Mouse (Mus musculus) hindbrain, embryonic 10.5 days (tissue): ENCODE measurements around the gene Stag1. TPM values are rescaled to one million over a fixed set of nuclear protein-coding genes. Genes with fewer than 3 reads are reported as not detected.
A peak's percentile ranks its signal among the peaks of the same experiment; 100 is the strongest.

ENCODE experiments used
- DNase-seq: peaks from one replicate; pipeline ENCODE4 v3.0.0-alpha.2; 2017; ENCODE audit warnings: low spot score
- H3K27ac ChIP-seq: fragments of 300-500 bp; sonication (generic); 2 replicates; pipeline ENCODE4 v1.5.1; 2016; ENCODE audit warnings: mild to moderate bottlenecking, moderate library complexity
- H3K27me3 ChIP-seq: fragments of 300-500 bp; sonication (generic); 2 replicates; pipeline ENCODE4 v1.6.1; 2016; ENCODE audit warnings: mild to moderate bottlenecking; ENCODE audit not compliant: poor library complexity, insufficient read depth, severe bottlenecking
- H3K36me3 ChIP-seq: fragments of 300-500 bp; sonication (generic); 2 replicates; pipeline ENCODE4 v1.6.1; 2016; ENCODE audit warnings: mild to moderate bottlenecking, moderate library complexity
- H3K4me1 ChIP-seq: fragments of 300-500 bp; sonication (generic); replicated peaks from 2 replicates; pipeline ENCODE4 v1.6.1; 2016; ENCODE audit warnings: mild to moderate bottlenecking
- H3K4me3 ChIP-seq: fragments of 300-500 bp; sonication (generic); 2 replicates; pipeline ENCODE4 v1.5.1; 2016; ENCODE audit warnings: mild to moderate bottlenecking, moderate library complexity
- H3K9me3 ChIP-seq: fragments of 300-500 bp; sonication (generic); 2 replicates; pipeline ENCODE4 v1.6.1; 2016; ENCODE audit warnings: mild to moderate bottlenecking, moderate library complexity
- WGBS: fragments of 180-500 bp; shearing (Covaris S2); methylation state at CpG from one replicate; pipeline ENCODE4 v1.1.7; 2016; 5-methylcytosine and 5-hydroxymethylcytosine counted together
- polyA plus RNA-seq: library from polyadenylated mRNA; unstranded; fragments of >200 nt; fragmentation: Nextera tagmentation; extraction: Ambion mirVana; gene quantifications from 2 replicates; pipeline ENCODE4 v1.2.1, GENCODE M21; 2016

Gene Stag1
- polyA plus RNA-seq, 1 experiment from 2014 or later = 40.6 TPM

- no peaks in the 10 kb centered on the region for H3K4me1 ChIP-seq
- DNase-seq = no peak
- no peaks in the 10 kb centered on the region for H3K36me3 ChIP-seq
- 82% methylated on average over 2 of the region's 2 CpGs for WGBS
- no peaks in the 10 kb centered on the region for H3K9me3 ChIP-seq
- no peak overlapping the region for H3K4me3 ChIP-seq
- H3K27me3 ChIP-seq = no peaks in the 10 kb centered on the region
- no peak overlapping the region for H3K27ac ChIP-seq
These were observed 28.7 kb downstream of the Stag1 start for GRCm38 (mm10) chr9:100626258-100626657.

DNA sequence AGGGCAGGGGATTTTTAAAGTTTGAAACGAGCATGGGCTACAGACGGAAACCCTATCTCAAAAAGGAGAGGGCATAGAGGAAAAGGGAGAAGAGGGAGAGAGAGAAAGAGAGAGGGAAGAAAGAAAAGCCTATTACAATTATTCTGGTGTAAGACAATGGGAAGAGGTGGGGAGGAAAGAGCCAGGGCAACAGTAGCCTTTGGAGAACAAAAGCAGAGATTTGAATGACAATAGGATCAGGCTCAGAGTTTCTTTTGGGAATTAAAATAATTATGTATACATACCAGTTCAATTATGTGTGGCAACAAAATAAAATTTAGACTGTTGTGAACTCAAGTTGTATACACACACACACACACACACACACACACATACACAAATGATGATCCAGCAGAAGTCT lies 43.2 kb downstream of the Stag1 start:
- no peak overlapping the region for H3K4me3 ChIP-seq
- no peaks in the 10 kb centered on the region for H3K27me3 ChIP-seq
- peaks cover 35% of the 10 kb centered on the region for H3K4me1 ChIP-seq
- H3K9me3 ChIP-seq = no peaks in the 10 kb centered on the region
- peak overlapping the region; percentile 99 for H3K27ac ChIP-seq
- DNase-seq = no peak
- WGBS = 50% methylated on average over 2 of the region's 2 CpGs
- H3K36me3 ChIP-seq = no peaks in the 10 kb centered on the region

DNA sequence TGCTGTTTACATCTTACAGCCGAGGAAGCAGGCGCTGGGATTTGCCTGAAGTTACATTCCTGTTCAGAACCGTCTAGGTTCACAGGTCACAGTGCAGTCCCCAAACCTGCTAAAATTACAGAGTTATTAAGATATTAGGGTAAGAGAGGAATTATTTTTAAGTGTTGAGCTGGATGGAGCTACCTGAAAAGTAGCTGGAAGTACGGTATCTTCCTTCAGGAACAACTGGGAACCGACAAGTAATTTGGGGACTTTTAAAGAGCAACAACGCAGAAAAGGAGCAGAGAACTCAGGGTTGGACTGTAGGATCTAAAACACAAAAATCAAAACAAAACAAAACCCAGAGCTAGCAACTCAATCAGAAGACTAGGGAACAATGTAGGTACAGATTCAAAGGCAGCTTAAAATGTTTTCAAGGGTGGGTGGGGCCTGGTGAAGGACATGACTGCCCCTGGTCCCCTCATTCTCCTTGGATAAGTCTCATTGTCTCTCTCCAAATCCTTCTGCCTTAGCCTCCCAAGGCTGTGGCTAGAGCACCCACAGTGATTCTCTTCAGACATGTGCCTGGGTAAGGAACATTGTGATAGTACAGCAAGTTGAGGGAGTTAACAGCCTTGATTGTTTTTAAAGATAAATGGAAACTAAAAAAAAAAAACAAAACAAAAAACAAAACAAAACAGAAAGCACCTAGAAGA lies 43.9 kb downstream of the Stag1 start:
- Histone ChIP-seq H3K4me3 (peak overlapping the region; percentile 89), H3K36me3 (no peaks in the 10 kb centered on the region), H3K9me3 (no peaks in the 10 kb centered on the region), H3K27me3 (no peaks in the 10 kb centered on the region), H3K4me1 (peaks cover 35% of the 10 kb centered on the region), H3K27ac (peak overlapping the region; percentile 99)
- peak; percentile 3 for DNase-seq
- 30% methylated on average over 6 of the region's 6 CpGs for WGBS

- Histone ChIP-seq H3K4me3 (peak overlapping the region; percentile 89), H3K9me3 (no peaks in the 10 kb centered on the region), H3K27me3 (no peaks in the 10 kb centered on the region), H3K27ac (peak overlapping the region; percentile 99), H3K36me3 (no peaks in the 10 kb centered on the region), H3K4me1 (peaks cover 38% of the 10 kb centered on the region)
- DNase-seq = no peak
- WGBS = 2% methylated on average over 16 of the region's 16 CpGs
These were observed 44.7 kb downstream of the Stag1 start for GRCm38 (mm10) chr9:100642186-100642839.

DNA sequence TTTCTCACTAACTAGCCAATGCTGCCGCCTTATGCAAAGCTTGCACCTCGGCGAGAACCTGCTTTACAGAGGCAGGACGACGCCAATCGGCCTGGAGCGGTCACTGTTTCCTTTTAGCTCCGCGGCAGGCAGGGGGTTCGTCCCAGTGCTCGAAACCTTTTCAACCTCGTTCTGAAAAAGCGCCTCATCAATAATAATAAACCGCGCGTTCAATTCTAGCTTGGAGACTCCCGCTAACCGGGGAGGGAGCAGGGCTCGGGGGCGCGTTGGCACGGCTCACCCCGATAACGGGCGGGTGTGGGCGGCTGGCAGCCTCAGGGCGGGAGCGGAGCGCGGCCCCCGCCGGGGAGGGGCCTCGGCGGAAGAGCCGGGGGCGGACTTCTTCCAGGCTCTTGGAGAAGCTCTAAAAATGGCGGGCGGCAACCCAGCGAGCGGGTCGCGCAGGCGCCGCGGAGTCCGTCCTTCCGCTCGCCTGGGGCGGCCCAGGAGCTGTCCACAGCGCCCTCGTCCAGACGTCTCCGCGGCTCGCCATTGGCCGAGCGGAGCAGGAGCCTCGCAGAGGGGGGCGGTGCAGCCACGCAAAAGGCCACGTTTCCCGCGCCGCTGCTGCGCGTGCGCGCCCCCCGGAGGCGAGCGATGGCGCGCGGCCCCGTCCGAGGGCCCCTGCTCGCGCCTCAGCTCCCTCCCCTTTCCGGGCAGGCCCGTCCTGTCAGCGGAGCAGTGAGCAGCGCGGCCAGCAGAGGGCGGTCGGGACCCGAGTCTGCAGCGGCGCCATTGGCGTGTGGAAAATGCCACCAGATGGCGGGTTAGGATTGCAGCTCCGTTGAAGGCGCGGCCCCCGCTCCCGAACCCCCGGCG lies 45.5 kb downstream of the Stag1 start:
- under 1% methylated on average over 97 of the region's 97 CpGs for WGBS
- Histone ChIP-seq H3K4me1 (peaks cover 38% of the 10 kb centered on the region), H3K27me3 (no peaks in the 10 kb centered on the region), H3K36me3 (0 out of 2 replicates have a peak, but pooled peaks cover 3% of the 10 kb centered on the region), H3K27ac (peak overlapping the region; percentile 99), H3K4me3 (peak overlapping the region; percentile 89), H3K9me3 (no peaks in the 10 kb centered on the region)
- peak; percentile 99 for DNase-seq

DNA sequence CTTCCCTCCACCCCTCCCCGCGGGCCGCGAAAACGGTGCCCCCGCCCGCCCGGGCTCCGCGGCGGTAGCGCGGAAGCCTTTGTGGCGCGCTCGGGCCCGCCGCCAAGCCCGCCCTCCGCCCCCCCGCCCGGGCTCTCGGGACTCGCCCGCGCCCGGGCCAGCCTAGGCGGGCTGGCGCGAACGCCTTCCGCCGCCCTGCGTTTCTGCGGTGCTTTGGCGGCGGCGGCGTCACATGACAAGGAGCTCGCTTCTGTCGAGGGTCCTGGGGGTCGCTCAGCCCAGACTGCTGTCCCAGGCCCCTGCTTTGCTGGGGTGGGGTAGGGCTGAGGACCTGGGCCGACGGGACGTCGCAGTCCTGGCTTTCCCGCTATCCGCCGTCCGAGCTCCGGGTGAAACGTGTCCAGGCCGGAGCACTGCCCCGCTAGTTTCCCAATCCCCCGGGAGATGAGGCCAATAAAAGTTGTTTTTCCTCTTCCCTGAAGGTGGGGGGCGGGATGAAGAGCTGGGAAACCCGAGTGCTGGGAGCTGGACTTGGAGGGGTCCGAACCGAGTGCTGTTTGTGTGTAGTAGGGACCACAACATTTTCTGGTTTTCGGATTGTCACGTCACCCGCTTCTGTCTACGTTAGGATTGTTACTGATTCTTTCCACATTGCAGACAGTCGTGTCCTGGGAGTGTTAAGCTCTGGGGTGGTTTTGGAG lies 46.6 kb downstream of the Stag1 start:
- under 1% methylated on average over 64 of the region's 64 CpGs for WGBS
- H3K27me3 ChIP-seq = no peaks in the 10 kb centered on the region
- peak overlapping the region; percentile 89 for H3K4me3 ChIP-seq
- peaks cover 9% of the 10 kb centered on the region; the same call in 1 of the 2 replicates for H3K36me3 ChIP-seq
- peak overlapping the region; percentile 99 for H3K27ac ChIP-seq
- peaks cover 38% of the 10 kb centered on the region for H3K4me1 ChIP-seq
- DNase-seq = peak; percentile 79
- H3K9me3 ChIP-seq = 0 out of 2 replicates have a peak, but pooled peaks cover 3% of the 10 kb centered on the region

DNA sequence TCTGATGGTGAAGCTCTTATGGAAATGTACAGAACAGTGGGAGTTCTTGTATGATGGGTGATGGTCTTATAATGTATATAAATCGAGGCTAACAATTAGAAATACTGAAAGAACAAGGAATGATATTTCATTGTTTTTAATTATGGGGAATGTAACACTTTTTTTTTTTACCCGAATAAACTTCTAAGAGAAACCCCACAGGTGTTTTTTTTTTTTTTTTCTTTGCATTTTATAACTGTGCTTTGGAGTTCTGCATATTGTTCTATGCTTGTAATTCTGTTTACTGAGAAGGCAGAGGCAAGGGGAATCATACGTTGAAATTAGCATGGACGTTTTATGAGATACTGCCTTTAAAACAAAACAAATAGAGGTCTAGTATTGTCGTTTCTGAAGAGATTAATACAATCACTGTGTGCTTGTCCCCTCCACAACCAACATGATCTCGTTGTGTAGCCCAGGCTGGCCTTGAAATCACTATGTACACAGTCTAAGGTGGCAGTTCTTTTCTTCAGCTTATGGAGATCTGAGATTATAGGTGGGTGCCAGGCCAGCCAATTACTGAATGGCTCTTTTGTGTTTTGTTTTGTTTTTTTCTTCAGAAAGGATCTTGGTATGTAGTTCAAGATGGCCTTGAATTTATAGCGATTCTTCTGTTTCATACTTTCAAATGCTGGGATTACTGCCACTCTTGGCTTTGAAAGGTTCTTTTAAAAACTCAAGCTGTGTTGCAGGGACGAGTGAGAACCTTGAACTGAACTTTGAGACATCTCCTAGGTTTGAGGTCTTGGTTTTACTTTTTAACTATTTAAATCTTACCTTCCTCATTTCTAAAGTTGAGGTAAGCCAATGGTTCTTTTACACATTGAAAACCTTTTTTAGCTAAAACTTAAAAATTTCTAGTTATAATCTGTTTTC lies 47.7 kb downstream of the Stag1 start:
- no peak for DNase-seq
- H3K4me3 ChIP-seq = peak overlapping the region; percentile 89
- H3K4me1 ChIP-seq = peaks cover 36% of the 10 kb centered on the region
- H3K27ac ChIP-seq = peak overlapping the region; percentile 99; the same call in 1 of the 2 replicates
- H3K9me3 ChIP-seq = 0 out of 2 replicates have a peak, but pooled peaks cover 3% of the 10 kb centered on the region
- no peaks in the 10 kb centered on the region for H3K27me3 ChIP-seq
- WGBS = 47% methylated on average over 8 of the region's 8 CpGs
- H3K36me3 ChIP-seq = peaks cover 9% of the 10 kb centered on the region; the same call in 1 of the 2 replicates

DNA sequence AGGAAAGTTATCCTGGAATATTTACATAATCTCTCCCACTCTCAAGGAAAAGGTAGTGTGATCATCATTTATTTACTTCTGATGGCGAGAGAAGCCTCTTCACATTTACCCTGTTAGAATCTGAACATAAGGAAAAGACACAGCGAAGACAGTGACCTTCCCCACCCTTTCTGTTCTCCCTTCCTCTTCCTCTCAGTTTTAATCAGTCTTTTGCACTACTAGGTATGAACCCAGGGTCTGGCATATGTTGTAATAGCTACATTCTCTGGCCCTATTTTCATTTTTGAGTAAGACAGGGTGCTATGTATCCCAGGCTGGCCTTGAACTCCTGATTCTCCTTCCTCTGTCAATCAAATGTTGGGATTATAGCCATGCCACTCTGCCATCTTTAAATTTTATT lies 48.7 kb downstream of the Stag1 start:
- no peak for DNase-seq
- Histone ChIP-seq H3K27ac (no peak overlapping the region), H3K4me1 (peaks cover 26% of the 10 kb centered on the region), H3K4me3 (no peak overlapping the region), H3K27me3 (no peaks in the 10 kb centered on the region), H3K9me3 (0 out of 2 replicates have a peak, but pooled peaks cover 3% of the 10 kb centered on the region), H3K36me3 (peaks cover 9% of the 10 kb centered on the region; the same call in 1 of the 2 replicates)
- WGBS = 88% methylated on average over 2 of the region's 2 CpGs

- no peaks in the 10 kb centered on the region for H3K27me3 ChIP-seq
- H3K9me3 ChIP-seq = 0 out of 2 replicates have a peak, but pooled peaks cover 3% of the 10 kb centered on the region
- DNase-seq = no peak
- no peak overlapping the region for H3K4me3 ChIP-seq
- peaks cover 13% of the 10 kb centered on the region for H3K4me1 ChIP-seq
- WGBS = 98% methylated on average over 2 of the region's 2 CpGs
- H3K27ac ChIP-seq = no peak overlapping the region
- peaks cover 12% of the 10 kb centered on the region; the same call in 1 of the 2 replicates for H3K36me3 ChIP-seq
These were observed 50.3 kb downstream of the Stag1 start for GRCm38 (mm10) chr9:100647774-100648323.

DNA sequence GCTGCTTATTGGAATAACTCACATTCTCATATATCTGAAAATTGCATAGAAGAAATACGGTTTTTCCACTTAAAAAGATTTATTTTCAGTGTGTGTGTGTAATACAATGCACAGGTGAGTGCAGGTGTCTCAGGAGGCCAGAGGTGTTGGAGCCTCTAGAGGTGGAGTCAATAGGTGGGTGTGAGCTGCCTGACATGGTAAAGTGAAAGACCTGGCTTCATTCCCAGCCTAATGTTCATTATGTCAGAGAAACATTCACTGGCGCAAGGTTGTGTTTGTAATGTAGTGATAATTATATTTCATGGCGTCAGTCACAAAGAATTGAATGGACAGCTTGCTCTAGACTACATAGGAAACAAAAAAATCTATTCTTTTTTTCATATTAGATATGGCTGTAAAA lies 56.5 kb downstream of the Stag1 start:
- H3K36me3 ChIP-seq = peaks cover 6% of the 10 kb centered on the region; the same call in 1 of the 2 replicates
- H3K4me1 ChIP-seq = no peaks in the 10 kb centered on the region
- no peaks in the 10 kb centered on the region for H3K27me3 ChIP-seq
- no peak overlapping the region for H3K27ac ChIP-seq
- 93% methylated on average over 3 of the region's 3 CpGs for WGBS
- no peak overlapping the region for H3K4me3 ChIP-seq
- DNase-seq = no peak
- H3K9me3 ChIP-seq = no peaks in the 10 kb centered on the region

DNA sequence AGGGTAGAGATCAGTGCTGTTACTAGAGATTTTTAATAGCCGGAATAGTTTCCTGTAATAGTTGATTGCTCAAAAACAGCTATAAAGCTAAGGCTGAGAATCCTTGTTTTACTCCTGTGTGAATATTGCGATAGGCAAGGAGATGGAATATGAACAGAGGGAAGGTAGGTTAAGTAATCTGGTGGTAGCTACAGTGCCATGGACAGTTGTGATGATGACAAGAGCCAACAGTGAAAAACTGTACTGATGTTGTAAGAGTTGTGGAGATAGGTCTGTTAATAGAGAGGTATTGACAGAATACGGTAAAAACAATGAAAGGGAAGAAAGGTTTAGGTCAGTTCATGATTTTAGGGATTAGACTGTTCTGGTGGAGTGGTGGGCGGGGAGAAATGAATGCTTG lies 58.5 kb downstream of the Stag1 start:
- Histone ChIP-seq H3K27me3 (no peaks in the 10 kb centered on the region), H3K4me1 (no peaks in the 10 kb centered on the region), H3K9me3 (0 out of 2 replicates have a peak, but pooled peaks cover under 1% of the 10 kb centered on the region), H3K36me3 (peaks cover 14% of the 10 kb centered on the region), H3K27ac (no peak overlapping the region), H3K4me3 (no peak overlapping the region)
- 97% methylated on average over 4 of the region's 4 CpGs for WGBS
- no peak for DNase-seq
